Mouse (Mus musculus): ENCODE data around the gene Ppp4c.

Gene Ppp4c

GRCm38 (mm10) chr7:126791851-126792720, at the start of gene Ppp4c:
TSS of gene Ppp4c (minus strand) at chr7:126792496.
- DNase-seq (ENCODE audit: low spot score in 2 of 2) = peak; percentile 97 to 98

- DNase-seq (ENCODE audit: low spot score in 2 of 2) = no peak
These were observed 41.0 kb upstream of the Ppp4c start for GRCm38 (mm10) chr7:126833294-126833693.

GRCm38 (mm10) chr7:126832036-126832598, 39.8 kb upstream of the Ppp4c start:
- DNase-seq (ENCODE audit: low spot score in 2 of 2) = peak; percentile 84 to 87

GRCm38 (mm10) chr7:126831539-126831938, 39.2 kb upstream of the Ppp4c start, which contains the start of gene 4930451I11Rik:
TSS of gene 4930451I11Rik (minus strand) at chr7:126831639.
- DNase-seq (ENCODE audit: low spot score in 2 of 2) = no peak

GRCm38 (mm10) chr7:126825952-126826351, 33.7 kb upstream of the Ppp4c start:
- DNase-seq (ENCODE audit: low spot score in 2 of 2) = no peak

GRCm38 (mm10) chr7:126825403-126825802, 33.1 kb upstream of the Ppp4c start:
- DNase-seq (ENCODE audit: low spot score in 2 of 2) = no peak

GRCm38 (mm10) chr7:126823940-126824339, 31.6 kb upstream of the Ppp4c start:
- DNase-seq (ENCODE audit: low spot score in 2 of 2) = no peak

- no peak for DNase-seq (ENCODE audit: low spot score in 2 of 2)
These were observed 31.0 kb upstream of the Ppp4c start for GRCm38 (mm10) chr7:126823202-126823711.

GRCm38 (mm10) chr7:126822741-126823140, 30.4 kb upstream of the Ppp4c start:
- no peak for DNase-seq (ENCODE audit: low spot score in 2 of 2)

GRCm38 (mm10) chr7:126821835-126822511, 29.7 kb upstream of the Ppp4c start:
- peak; percentile 83 to 85 for DNase-seq (ENCODE audit: low spot score in 2 of 2)

GRCm38 (mm10) chr7:126818818-126819217, 26.5 kb upstream of the Ppp4c start:
- DNase-seq (ENCODE audit: low spot score in 2 of 2) = no peak

- no peak for DNase-seq (ENCODE audit: low spot score in 2 of 2)
These were observed 25.3 kb upstream of the Ppp4c start for GRCm38 (mm10) chr7:126817595-126817994.

- DNase-seq (ENCODE audit: low spot score in 2 of 2) = no peak
These were observed 24.2 kb upstream of the Ppp4c start for GRCm38 (mm10) chr7:126816494-126816893.

GRCm38 (mm10) chr7:126815726-126816222, 23.5 kb upstream of the Ppp4c start:
- DNase-seq (ENCODE audit: low spot score in 2 of 2) = no peak

- DNase-seq (ENCODE audit: low spot score in 2 of 2) = no peak
These were observed 17.6 kb upstream of the Ppp4c start for GRCm38 (mm10) chr7:126809723-126810369.

- peak; percentile 94 to 96 for DNase-seq (ENCODE audit: low spot score in 2 of 2)
These were observed 16.6 kb upstream of the Ppp4c start for GRCm38 (mm10) chr7:126808703-126809455.

GRCm38 (mm10) chr7:126807405-126807804, 15.1 kb upstream of the Ppp4c start:
- no peak for DNase-seq (ENCODE audit: low spot score in 2 of 2)

- no peak for DNase-seq (ENCODE audit: low spot score in 2 of 2)
These were observed 14.7 kb upstream of the Ppp4c start for GRCm38 (mm10) chr7:126806956-126807355.

- DNase-seq (ENCODE audit: low spot score in 2 of 2) = no peak
These were observed 11.5 kb upstream of the Ppp4c start for GRCm38 (mm10) chr7:126803751-126804150.

- no peak for DNase-seq (ENCODE audit: low spot score in 2 of 2)
These were observed 10.9 kb upstream of the Ppp4c start for GRCm38 (mm10) chr7:126803181-126803580.
